Mouse (Mus musculus) heart, embryonic 15.5 days (tissue): ENCODE data around the gene C1rb. TPM values are rescaled to one million over a fixed set of nuclear protein-coding genes. Genes with fewer than 3 reads are reported as not detected.
"Not testable (repeated sequence)": the region's sequence is repeated elsewhere in the genome, so short reads cannot be mapped to it uniquely, and the experiment has no call there.

Source experiments
- ATAC-seq: fragments of 200-750 bp; cut with Nextera tagmentation; replicated peaks from 2 replicates; pipeline ENCODE4 v1.8.0; 2017; ENCODE audit warnings: low read depth, moderate TSS enrichment; ENCODE audit not compliant: insufficient number of reproducible peaks, insufficient read depth, low FRiP score
- H3K27ac ChIP-seq: fragments of 300-500 bp; sonication (generic); 2 replicates; pipeline ENCODE4 v1.5.1; 2015; ENCODE audit warnings: mild to moderate bottlenecking, inconsistent platforms
- H3K27me3 ChIP-seq: fragments of 300-500 bp; sonication (generic); 2 replicates; pipeline ENCODE4 v1.6.1; 2015; ENCODE audit warnings: inconsistent platforms
- H3K36me3 ChIP-seq: fragments of 300-500 bp; sonication (generic); 2 replicates; pipeline ENCODE4 v1.6.1; 2015; ENCODE audit warnings: mild to moderate bottlenecking, inconsistent platforms
- H3K4me1 ChIP-seq: fragments of 300-500 bp; sonication (generic); replicated peaks from 2 replicates; pipeline ENCODE4 v1.6.1; 2015; ENCODE audit warnings: inconsistent platforms
- H3K4me2 ChIP-seq: fragments of 300-500 bp; sonication (generic); 2 replicates; pipeline ENCODE4 v1.6.1; 2015; ENCODE audit warnings: inconsistent platforms, mild to moderate bottlenecking, moderate library complexity
- H3K4me3 ChIP-seq: fragments of 300-500 bp; sonication (generic); 2 replicates; pipeline ENCODE4 v1.5.1; 2015; ENCODE audit warnings: mild to moderate bottlenecking, inconsistent platforms
- H3K9ac ChIP-seq: fragments of 300-500 bp; sonication (generic); 2 replicates; pipeline ENCODE4 v1.6.1; 2015; ENCODE audit warnings: mild to moderate bottlenecking, inconsistent platforms
- H3K9me3 ChIP-seq: fragments of 300-500 bp; sonication (generic); replicated peaks from 2 replicates; pipeline ENCODE4 v1.6.1; 2016; ENCODE audit warnings: inconsistent platforms
- WGBS: fragments of 180-500 bp; shearing (Covaris S2); methylation state at CpG from one replicate; pipeline ENCODE4 v1.1.7; 2015; ENCODE audit warnings: mixed read lengths; 5-methylcytosine and 5-hydroxymethylcytosine counted together
- polyA plus RNA-seq: library from polyadenylated mRNA; unstranded; fragments of >200 nt; fragmentation: Nextera tagmentation; extraction: Ambion mirVana; gene quantifications from 2 replicates; pipeline ENCODE4 v1.2.1, GENCODE M21; 2015

C1rb gene
- polyA plus RNA-seq, 1 experiment from 2014 or later: not detected

DNA sequence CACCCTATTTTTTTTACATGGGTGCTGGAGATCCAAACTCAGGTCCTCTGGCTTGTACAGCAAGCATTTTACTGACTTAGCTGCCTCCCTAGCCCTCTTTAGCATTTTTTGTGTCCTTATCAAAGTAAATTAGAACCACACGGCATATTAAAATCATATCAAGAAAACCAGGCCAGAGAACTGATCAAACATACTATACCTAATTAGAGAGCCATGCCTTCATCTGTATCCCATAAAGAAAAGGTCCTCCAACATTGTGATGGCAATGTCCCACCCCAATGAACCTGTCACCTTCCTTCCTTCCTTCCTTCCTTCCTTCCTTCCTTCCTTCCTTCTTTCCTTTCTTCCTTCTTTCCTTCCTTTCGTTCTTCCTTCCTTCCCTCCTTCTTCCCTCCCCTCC lies 14.1 kb upstream of the C1rb start:
- WGBS: 77% methylated on average over 2 of the region's 2 CpGs
- H3K27me3 ChIP-seq, ATAC-seq, H3K36me3 ChIP-seq, H3K4me2 ChIP-seq, H3K9me3 ChIP-seq, H3K27ac ChIP-seq, H3K4me3 ChIP-seq, H3K9ac ChIP-seq, H3K4me1 ChIP-seq: not testable (repeated sequence)

- not testable (repeated sequence) for H3K27ac ChIP-seq, H3K4me1 ChIP-seq, ATAC-seq, H3K9ac ChIP-seq, H3K27me3 ChIP-seq, H3K9me3 ChIP-seq, H3K4me3 ChIP-seq, H3K4me2 ChIP-seq, H3K36me3 ChIP-seq
- 77% methylated on average over 4 of the region's 4 CpGs for WGBS
These were observed 8.9 kb upstream of the C1rb start for GRCm38 (mm10) chr6:124561156-124561555.

GRCm38 (mm10) chr6:124561611-124562010 lies 8.5 kb upstream of the C1rb start:
- H3K27me3 ChIP-seq, H3K9me3 ChIP-seq, ATAC-seq, H3K27ac ChIP-seq, H3K4me1 ChIP-seq, H3K36me3 ChIP-seq, H3K9ac ChIP-seq, H3K4me2 ChIP-seq, H3K4me3 ChIP-seq: not testable (repeated sequence)
- WGBS: 91% methylated on average over 2 of the region's 2 CpGs

- not testable (repeated sequence) for H3K9me3 ChIP-seq, H3K4me1 ChIP-seq, H3K9ac ChIP-seq, H3K4me3 ChIP-seq, H3K4me2 ChIP-seq, ATAC-seq, H3K27me3 ChIP-seq, H3K36me3 ChIP-seq, H3K27ac ChIP-seq
- 73% methylated on average over 3 of the region's 3 CpGs for WGBS
These were observed 5.1 kb downstream of the C1rb start for GRCm38 (mm10) chr6:124575155-124575678.

DNA sequence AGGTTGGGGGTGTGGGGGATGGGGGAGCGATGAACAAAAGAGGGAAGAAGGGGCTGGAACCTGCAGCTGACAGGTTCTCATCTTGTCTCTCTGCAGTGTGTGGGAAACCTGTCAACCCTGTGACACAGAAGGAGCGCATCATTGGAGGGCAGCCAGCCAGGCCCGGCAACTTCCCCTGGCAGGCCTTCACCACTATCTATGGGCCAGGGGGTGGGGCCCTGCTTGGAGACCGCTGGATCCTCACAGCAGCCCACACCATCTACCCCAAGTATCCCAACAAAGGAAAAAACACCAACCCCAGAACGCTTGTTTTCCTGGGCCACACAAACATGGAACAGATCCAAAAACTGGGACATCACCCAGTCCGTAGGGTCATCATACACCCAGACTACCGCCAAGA lies 10.1 kb downstream of the C1rb start:
- H3K27ac ChIP-seq, H3K4me1 ChIP-seq, H3K4me2 ChIP-seq, H3K27me3 ChIP-seq, H3K36me3 ChIP-seq, H3K4me3 ChIP-seq, H3K9ac ChIP-seq, ATAC-seq, H3K9me3 ChIP-seq: not testable (repeated sequence)
- WGBS: 54% methylated on average over 7 of the region's 7 CpGs

DNA sequence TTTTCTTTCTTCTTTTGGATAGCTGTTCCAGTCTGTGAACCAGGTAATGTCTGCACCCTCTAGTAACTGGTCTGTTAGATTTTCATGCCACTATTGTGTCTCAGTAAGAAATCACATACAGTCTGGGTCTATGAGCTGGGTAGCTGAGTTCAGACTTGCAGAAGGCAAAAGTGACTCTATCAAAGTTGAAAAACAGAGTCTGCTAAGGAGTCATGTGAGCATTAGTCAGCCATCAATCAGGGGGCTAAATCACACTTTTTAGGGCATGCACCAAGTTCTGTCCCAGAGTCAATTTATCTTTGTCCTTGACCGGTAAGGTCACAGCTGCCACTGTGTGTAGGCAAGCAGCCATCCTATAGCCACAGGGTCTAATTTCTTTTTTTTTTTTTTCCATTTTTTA lies 12.1 kb downstream of the C1rb start:
- 88% methylated on average over 1 of the region's 1 CpGs for WGBS

DNA sequence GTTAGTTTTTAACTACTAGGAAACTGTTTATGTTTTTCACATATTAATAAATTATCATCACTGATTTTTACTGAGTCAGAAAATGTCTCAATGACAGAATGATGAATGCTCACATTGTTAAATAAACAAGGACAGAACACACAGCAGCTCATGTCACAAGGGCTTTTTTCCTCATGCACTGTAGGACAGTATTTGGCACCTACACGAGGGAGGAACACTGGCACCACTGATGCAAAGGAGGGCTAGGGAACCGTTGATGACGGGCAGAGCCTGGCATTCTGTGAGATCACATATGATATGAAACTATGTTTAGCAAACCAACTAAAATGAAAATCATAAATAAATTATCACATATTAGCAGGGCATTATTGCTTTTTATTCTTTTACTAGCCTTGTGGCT lies 14.8 kb downstream of the C1rb start:
- no peak overlapping the region for H3K4me2 ChIP-seq
- no peak overlapping the region for H3K4me3 ChIP-seq
- no peaks in the 10 kb centered on the region for H3K9me3 ChIP-seq
- no peaks in the 10 kb centered on the region for H3K4me1 ChIP-seq
- no peak overlapping the region for H3K9ac ChIP-seq
- ATAC-seq: no peak
- no peak overlapping the region for H3K27ac ChIP-seq
- no peaks in the 10 kb centered on the region for H3K36me3 ChIP-seq
- no peaks in the 10 kb centered on the region for H3K27me3 ChIP-seq
- 64% methylated on average over 3 of the region's 3 CpGs for WGBS

More for the DNA sequence above, 12.1 kb downstream of the C1rb start:
- no peak overlapping the region for H3K9ac ChIP-seq
- no peak overlapping the region for H3K4me2 ChIP-seq
- H3K27ac ChIP-seq: no peak overlapping the region
- no peaks in the 10 kb centered on the region for H3K27me3 ChIP-seq
- no peaks in the 10 kb centered on the region for H3K4me1 ChIP-seq
- no peak for ATAC-seq
- no peaks in the 10 kb centered on the region for H3K9me3 ChIP-seq
- H3K4me3 ChIP-seq: no peak overlapping the region
- H3K36me3 ChIP-seq: no peaks in the 10 kb centered on the region

- WGBS: 85% methylated on average over 3 of the region's 3 CpGs
- no peak for ATAC-seq
- H3K9me3 ChIP-seq: no peaks in the 10 kb centered on the region
These were observed 15.7 kb downstream of the C1rb start for GRCm38 (mm10) chr6:124585761-124586160.

DNA sequence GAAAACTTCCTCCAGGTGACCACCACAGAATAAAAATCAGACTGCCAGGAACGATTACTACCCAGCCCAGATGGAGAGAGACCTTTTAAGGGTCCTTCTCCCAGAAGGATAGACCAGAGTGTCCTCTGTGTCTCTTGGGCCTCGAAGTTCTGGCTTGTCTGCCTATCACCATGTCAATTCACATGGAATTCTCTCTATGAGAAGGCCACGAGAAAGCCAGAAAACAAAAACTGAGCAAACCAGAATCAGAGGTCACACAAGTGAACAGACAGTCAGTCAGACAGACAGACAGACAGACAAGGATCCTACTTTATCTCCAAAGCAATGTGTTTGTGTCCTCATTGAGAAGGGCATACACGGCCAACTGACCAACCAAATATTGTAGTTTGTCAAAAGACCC lies 16.2 kb downstream of the C1rb start:
- H3K9me3 ChIP-seq: no peaks in the 10 kb centered on the region
- H3K36me3 ChIP-seq: no peaks in the 10 kb centered on the region
- ATAC-seq: no peak
- no peak overlapping the region for H3K4me2 ChIP-seq
- H3K27ac ChIP-seq: no peak overlapping the region
- no peak overlapping the region for H3K4me3 ChIP-seq
- no peak overlapping the region for H3K9ac ChIP-seq
- 62% methylated on average over 4 of the region's 4 CpGs for WGBS
- no peaks in the 10 kb centered on the region for H3K4me1 ChIP-seq
- no peaks in the 10 kb centered on the region for H3K27me3 ChIP-seq

More at GRCm38 (mm10) chr6:124585761-124586160, 15.7 kb downstream of the C1rb start:
- H3K4me3 ChIP-seq: no peak overlapping the region
- no peaks in the 10 kb centered on the region for H3K27me3 ChIP-seq
- H3K4me2 ChIP-seq: no peak overlapping the region
- no peaks in the 10 kb centered on the region for H3K4me1 ChIP-seq
- H3K9ac ChIP-seq: no peak overlapping the region
- no peaks in the 10 kb centered on the region for H3K36me3 ChIP-seq
- H3K27ac ChIP-seq: no peak overlapping the region

GRCm38 (mm10) chr6:124588771-124589170 lies 18.7 kb downstream of the C1rb start:
- Histone ChIP-seq H3K4me2 (no peak overlapping the region), H3K4me1 (no peaks in the 10 kb centered on the region), H3K27me3 (no peaks in the 10 kb centered on the region), H3K27ac (no peak overlapping the region), H3K4me3 (no peak overlapping the region), H3K36me3 (no peaks in the 10 kb centered on the region), H3K9me3 (no peaks in the 10 kb centered on the region), H3K9ac (no peak overlapping the region)
- no peak for ATAC-seq

- H3K27ac ChIP-seq: no peak overlapping the region
- H3K4me2 ChIP-seq: no peak overlapping the region
- WGBS: 75% methylated on average over 4 of the region's 4 CpGs
- H3K4me1 ChIP-seq: no peaks in the 10 kb centered on the region
- H3K9me3 ChIP-seq: no peaks in the 10 kb centered on the region
- no peak overlapping the region for H3K9ac ChIP-seq
- H3K27me3 ChIP-seq: no peaks in the 10 kb centered on the region
- ATAC-seq: no peak
- H3K4me3 ChIP-seq: no peak overlapping the region
- no peaks in the 10 kb centered on the region for H3K36me3 ChIP-seq
These were observed 22.1 kb downstream of the C1rb start for GRCm38 (mm10) chr6:124592186-124592700.

DNA sequence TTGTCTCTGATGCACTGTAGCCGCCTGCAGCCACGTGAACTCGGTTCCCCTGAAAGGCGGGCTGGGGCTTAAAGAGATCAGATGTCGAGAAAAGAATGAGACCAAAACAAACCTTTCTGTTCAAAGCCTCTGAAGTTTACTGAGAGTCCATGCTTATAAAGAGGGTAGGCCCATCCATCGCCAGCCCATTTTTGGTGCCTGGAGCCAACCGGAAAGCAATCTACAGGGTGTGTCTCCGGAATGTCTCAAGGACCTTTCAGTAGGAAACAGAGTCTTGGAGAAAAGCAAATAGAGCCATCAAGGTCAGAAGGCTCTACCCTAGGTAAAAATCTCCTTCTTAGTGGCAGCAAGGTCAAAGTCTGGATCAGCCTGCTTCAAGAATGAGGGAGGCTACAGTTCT lies 23.0 kb downstream of the C1rb start:
- 75% methylated on average over 8 of the region's 8 CpGs for WGBS
- ATAC-seq: no peak
- no peak overlapping the region for H3K4me3 ChIP-seq
- H3K36me3 ChIP-seq: no peaks in the 10 kb centered on the region
- H3K4me2 ChIP-seq: no peak overlapping the region
- no peaks in the 10 kb centered on the region for H3K27me3 ChIP-seq
- H3K4me1 ChIP-seq: no peaks in the 10 kb centered on the region
- H3K9ac ChIP-seq: no peak overlapping the region
- H3K27ac ChIP-seq: no peak overlapping the region
- H3K9me3 ChIP-seq: no peaks in the 10 kb centered on the region
